Mouse (Mus musculus) T-cell, adult 66 days (primary cell): Measurements from ENCODE around the gene Tnmd. TPM values are rescaled to one million over a fixed set of nuclear protein-coding genes. Genes with fewer than 3 reads are reported as not detected.

Experiments
- total RNA-seq, 2 experiments: library from RNA; stranded (reverse); gene quantifications; 3 replicates in 1 of 2; 4 replicates in 1 of 2; pipeline ENCODE4 v1.2.4; 2023

Tnmd gene
- not detected for total RNA-seq

DNA sequence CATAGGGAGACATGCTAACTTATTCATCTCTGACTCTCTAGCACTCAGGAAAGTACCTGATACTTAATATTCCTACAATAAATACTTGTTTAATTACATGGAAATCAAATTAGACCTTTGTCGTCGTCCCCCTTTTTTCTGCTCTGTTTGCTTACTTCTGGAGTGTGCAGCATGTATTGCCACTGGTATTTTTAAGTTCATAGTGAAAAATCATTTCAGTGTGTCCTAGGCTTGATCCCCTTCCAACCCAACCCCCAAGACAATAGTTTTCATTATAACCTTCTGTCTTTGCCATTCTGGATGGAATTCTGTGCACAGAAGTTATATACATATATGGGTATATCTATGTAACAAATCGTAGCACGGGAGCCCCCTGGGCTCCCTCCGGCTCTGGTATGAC lies at the start of gene Tnmd:
Gene Tnmd, plus strand, starts transcription at position 301 of the 400 bp plus-strand sequence.

DNA sequence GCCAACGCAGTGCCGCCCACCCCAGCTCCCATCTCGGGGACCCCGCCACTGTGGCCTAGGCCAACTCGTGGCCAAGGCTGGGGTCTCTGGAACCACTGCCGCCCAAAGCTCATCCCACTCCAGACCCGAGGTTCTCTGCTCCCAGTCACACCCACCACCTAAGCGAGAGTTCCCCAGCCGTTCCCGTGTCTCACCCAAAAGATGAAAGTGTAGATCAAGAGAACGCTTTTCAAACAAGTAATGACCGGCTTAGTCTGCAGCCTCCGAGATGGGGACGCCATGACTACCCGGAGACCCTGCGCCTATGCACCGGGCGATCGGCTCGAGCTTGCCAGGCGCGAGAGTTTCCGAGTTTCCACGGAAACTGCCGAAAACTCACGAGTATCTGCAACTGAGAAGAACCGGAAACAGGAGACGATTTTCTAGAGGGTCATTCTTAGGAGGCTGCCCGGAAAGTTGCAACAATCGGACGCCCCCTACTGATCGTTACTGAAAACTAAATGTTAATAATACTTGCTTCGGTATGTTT lies 47.3 kb downstream of the Tnmd start, which contains the start of gene Tspan6:
Gene Tspan6, minus strand, starts transcription at position 416 of the 529 bp plus-strand sequence.

DNA sequence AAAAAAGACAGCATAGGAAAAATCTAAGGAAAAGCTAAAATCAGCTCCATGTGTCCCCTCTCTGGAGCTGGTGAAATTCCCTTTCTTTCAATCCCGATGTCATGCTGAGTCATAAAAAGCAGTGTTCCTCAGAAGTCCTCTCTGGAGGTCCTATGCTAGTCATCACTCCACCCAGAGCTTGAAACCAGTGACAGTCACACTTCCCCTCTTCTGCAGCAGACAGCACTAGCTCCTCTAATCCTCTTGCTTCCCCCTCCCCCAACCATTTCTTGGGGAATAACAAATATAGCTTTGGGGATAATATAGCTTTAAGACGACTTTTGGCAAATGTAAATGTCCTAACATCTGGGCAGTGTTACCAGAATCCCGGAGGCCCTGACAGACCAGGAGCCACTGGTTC lies 57.5 kb downstream of the Tnmd start, which contains the start of gene Srpx2:
Gene Srpx2, plus strand, starts transcription at position 166 of the 400 bp plus-strand sequence.

Other genes with a start within 250 kb of the Tnmd start
- gene Pcdh19, start 162.0 kb upstream of the Tnmd start, total RNA-seq: not detected
- gene Tspan6, start 47.4 kb downstream of the Tnmd start, total RNA-seq: 1 to 10 TPM; 1.4 to 1.6 TPM
- gene Srpx2, start 57.4 kb downstream of the Tnmd start, total RNA-seq: not detected
- not detected for gene Sytl4, start 130.8 kb downstream of the Tnmd start, total RNA-seq
- gene Cstf2, start 208.2 kb downstream of the Tnmd start, total RNA-seq: 10 to 100 TPM; 42.0 to 47.0 TPM